Mouse (Mus musculus): ENCODE results near the gene Dnah1. TPM values are rescaled to one million over a fixed set of nuclear protein-coding genes. Genes with fewer than 3 reads are reported as not detected.

Dnah1 gene
- polyA plus RNA-seq, 1 experiment from 2014 or later, result 4.9 TPM

DNA sequence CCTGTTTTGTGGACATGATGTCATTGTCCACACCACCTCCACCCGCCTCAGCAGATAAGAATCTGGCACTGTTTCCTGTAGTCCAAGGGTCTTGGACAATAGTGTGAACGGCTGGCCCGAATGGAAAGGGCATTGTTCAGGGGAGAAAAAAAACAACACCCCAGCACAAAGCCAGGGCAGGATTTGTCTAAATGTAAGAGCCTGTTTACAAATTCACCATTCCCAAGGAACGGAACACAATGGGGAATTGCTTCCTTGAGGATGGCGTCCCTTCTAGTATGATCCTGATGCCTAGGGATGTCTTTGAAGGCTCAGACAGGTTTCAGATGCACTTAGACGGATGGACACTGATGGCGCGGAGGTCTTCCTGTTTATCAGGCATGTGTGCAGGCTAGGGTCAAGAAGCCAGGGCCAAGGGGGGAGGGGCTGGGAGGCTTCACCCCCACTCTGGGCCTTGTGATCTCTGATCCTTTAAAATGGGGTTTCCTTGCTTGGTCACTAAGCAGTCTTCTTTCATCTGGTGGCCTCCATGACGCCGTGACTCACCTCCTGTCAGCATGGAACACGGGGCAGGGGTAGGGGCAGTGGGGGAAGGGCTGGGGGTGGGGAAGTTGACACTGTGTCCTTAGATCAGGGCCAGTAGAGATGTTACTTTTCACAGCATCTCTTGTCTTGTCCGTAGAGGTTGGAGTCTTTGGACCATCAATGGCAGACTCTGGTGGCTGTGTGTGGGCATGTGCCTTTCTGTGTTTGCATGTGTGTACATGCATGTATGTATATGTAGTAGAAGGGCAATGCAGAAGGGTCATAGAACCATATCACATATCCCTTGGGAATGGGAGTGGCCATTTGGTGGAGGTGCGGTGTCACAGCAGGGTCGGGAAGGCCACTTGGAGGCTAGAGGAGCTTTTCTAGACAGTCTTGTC lies 90.4 kb downstream of the Dnah1 start:
- H3K4me1 ChIP-seq (ENCODE audit: control insufficient read depth, insufficient read depth, low read length), result no peaks in the 10 kb centered on the region
- H3K9me3 ChIP-seq (replicated peaks; ENCODE audit: control insufficient read depth, low read length), result no peaks in the 10 kb centered on the region
- 75% methylated on average over 14 of the region's 14 CpGs for WGBS
- H3K4me3 ChIP-seq (replicated peaks; ENCODE audit: low read length), result no peak overlapping the region
- no peaks in the 10 kb centered on the region for H3K36me3 ChIP-seq (ENCODE audit: control insufficient read depth, insufficient read depth, low read length)
- H3K27me3 ChIP-seq (ENCODE audit: control insufficient read depth, insufficient read depth, low read length), result no peaks in the 10 kb centered on the region
- no peak overlapping the region for H3K27ac ChIP-seq (ENCODE audit: low read length)
- H3K9ac ChIP-seq (ENCODE audit: low read length), result no peak overlapping the region
- ATAC-seq (ENCODE audit: insufficient read depth, low FRiP score), result 0 out of 2 replicates have a peak, but pooled peaks have one; percentile 11
- no peak overlapping the region for H3K4me2 ChIP-seq (ENCODE audit: low read depth, low read length)

GRCm38 (mm10) chr14:31232404-31233069 lies 91.2 kb downstream of the Dnah1 start:
- no peaks in the 10 kb centered on the region for H3K9me3 ChIP-seq (replicated peaks; ENCODE audit: control insufficient read depth, low read length)
- no peaks in the 10 kb centered on the region for H3K4me1 ChIP-seq (ENCODE audit: control insufficient read depth, insufficient read depth, low read length)
- H3K9ac ChIP-seq (ENCODE audit: low read length), result 0 out of 2 replicates have a peak overlapping the region, but pooled peaks have one; percentile 11
- no peak overlapping the region for H3K4me3 ChIP-seq (replicated peaks; ENCODE audit: low read length)
- WGBS, result 84% methylated on average over 13 of the region's 13 CpGs
- H3K4me2 ChIP-seq (ENCODE audit: low read depth, low read length), result no peak overlapping the region
- H3K27me3 ChIP-seq (ENCODE audit: control insufficient read depth, insufficient read depth, low read length), result no peaks in the 10 kb centered on the region
- H3K36me3 ChIP-seq (ENCODE audit: control insufficient read depth, insufficient read depth, low read length), result no peaks in the 10 kb centered on the region
- ATAC-seq (ENCODE audit: insufficient read depth, low FRiP score), result no peak
- no peak overlapping the region for H3K27ac ChIP-seq (ENCODE audit: low read length)

GRCm38 (mm10) chr14:31230442-31230841 lies 93.3 kb downstream of the Dnah1 start:
- H3K27ac ChIP-seq (ENCODE audit: low read length), result no peak overlapping the region
- WGBS, result 61% methylated on average over 8 of the region's 8 CpGs

DNA sequence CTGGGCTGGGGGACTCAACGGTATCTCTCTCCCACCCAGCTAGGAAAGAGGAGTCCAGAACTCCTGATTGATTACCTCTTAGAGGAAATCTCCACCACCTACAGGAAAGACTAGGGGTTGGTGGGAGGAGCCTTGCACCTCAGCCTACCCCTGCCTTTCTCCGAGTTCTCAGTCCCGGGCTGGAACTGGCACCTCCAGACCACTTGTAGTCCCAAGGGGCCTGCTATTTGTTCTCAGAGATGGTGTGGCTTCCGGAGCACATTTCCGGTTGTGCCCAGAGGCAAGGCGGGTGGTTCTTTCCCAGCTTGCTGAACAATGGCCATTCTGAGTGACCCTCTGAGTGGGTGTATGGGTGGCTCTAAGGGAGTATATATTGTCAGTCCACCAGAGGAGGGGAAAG lies 95.5 kb downstream of the Dnah1 start:
- no peak for ATAC-seq (ENCODE audit: insufficient read depth, low FRiP score)
- H3K4me2 ChIP-seq (ENCODE audit: low read depth, low read length), result no peak overlapping the region
- no peaks in the 10 kb centered on the region for H3K27me3 ChIP-seq (ENCODE audit: control insufficient read depth, insufficient read depth, low read length)
- no peak overlapping the region for H3K9ac ChIP-seq (ENCODE audit: low read length)
- 46% methylated on average over 6 of the region's 6 CpGs for WGBS
- H3K27ac ChIP-seq (ENCODE audit: low read length), result no peak overlapping the region
- H3K9me3 ChIP-seq (replicated peaks; ENCODE audit: control insufficient read depth, low read length), result no peaks in the 10 kb centered on the region
- no peaks in the 10 kb centered on the region for H3K36me3 ChIP-seq (ENCODE audit: control insufficient read depth, insufficient read depth, low read length)
- no peak overlapping the region for H3K4me3 ChIP-seq (replicated peaks; ENCODE audit: low read length)
- peaks cover 13% of the 10 kb centered on the region for H3K4me1 ChIP-seq (ENCODE audit: control insufficient read depth, insufficient read depth, low read length)

More at GRCm38 (mm10) chr14:31230442-31230841, 93.3 kb downstream of the Dnah1 start:
- Histone ChIP-seq H3K27me3 (ENCODE audit: control insufficient read depth, insufficient read depth, low read length) (no peaks in the 10 kb centered on the region), H3K4me1 (ENCODE audit: control insufficient read depth, insufficient read depth, low read length) (peaks cover 7% of the 10 kb centered on the region), H3K4me3 (replicated peaks; ENCODE audit: low read length) (no peak overlapping the region), H3K4me2 (ENCODE audit: low read depth, low read length) (no peak overlapping the region), H3K36me3 (ENCODE audit: control insufficient read depth, insufficient read depth, low read length) (no peaks in the 10 kb centered on the region), H3K9me3 (replicated peaks; ENCODE audit: control insufficient read depth, low read length) (no peaks in the 10 kb centered on the region), H3K9ac (ENCODE audit: low read length) (no peak overlapping the region)
- ATAC-seq (ENCODE audit: insufficient read depth, low FRiP score), result no peak

DNA sequence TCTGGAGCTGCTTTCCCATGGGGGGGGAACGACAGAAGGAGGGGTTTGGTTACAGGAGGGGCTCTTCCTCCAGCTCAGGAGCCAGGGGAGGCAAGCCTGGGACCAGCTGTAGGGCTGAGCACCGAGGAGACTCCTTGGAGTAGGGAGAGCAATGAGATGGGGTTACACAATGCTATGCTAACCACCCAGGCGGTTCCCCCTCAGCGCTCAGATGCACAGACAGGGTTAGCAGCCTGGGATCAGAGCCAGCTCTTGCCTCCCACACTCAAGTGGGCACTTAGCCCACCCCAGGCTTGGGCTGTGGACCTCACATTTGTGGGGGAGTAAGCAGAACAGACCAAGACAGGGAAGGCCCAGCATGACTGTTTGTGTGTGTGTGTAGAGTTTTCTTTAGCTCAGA lies 96.7 kb downstream of the Dnah1 start:
- peak; percentile 79; the same call in 1 of the 2 replicates for ATAC-seq (ENCODE audit: insufficient read depth, low FRiP score)
- Histone ChIP-seq H3K9ac (ENCODE audit: low read length) (peak overlapping the region; percentile 51; the same call in 1 of the 2 replicates), H3K4me3 (replicated peaks; ENCODE audit: low read length) (no peak overlapping the region), H3K4me1 (ENCODE audit: control insufficient read depth, insufficient read depth, low read length) (peaks cover 13% of the 10 kb centered on the region), H3K36me3 (ENCODE audit: control insufficient read depth, insufficient read depth, low read length) (no peaks in the 10 kb centered on the region), H3K27ac (ENCODE audit: low read length) (peak overlapping the region; percentile 67), H3K4me2 (ENCODE audit: low read depth, low read length) (no peak overlapping the region), H3K27me3 (ENCODE audit: control insufficient read depth, insufficient read depth, low read length) (no peaks in the 10 kb centered on the region), H3K9me3 (replicated peaks; ENCODE audit: control insufficient read depth, low read length) (no peaks in the 10 kb centered on the region)
- WGBS, result 37% methylated on average over 4 of the region's 4 CpGs

- Histone ChIP-seq H3K4me3 (replicated peaks; ENCODE audit: low read length) (no peak within 1 kb of the TSS), H3K4me1 (ENCODE audit: control insufficient read depth, insufficient read depth, low read length) (0 out of 2 replicates have a peak, but pooled peaks cover 2% of the 10 kb centered on the region), H3K27ac (ENCODE audit: low read length) (no peak within 1 kb of the TSS), H3K9me3 (replicated peaks; ENCODE audit: control insufficient read depth, low read length) (no peaks in the 10 kb centered on the region), H3K36me3 (ENCODE audit: control insufficient read depth, insufficient read depth, low read length) (no peaks in the 10 kb centered on the region), H3K9ac (ENCODE audit: low read length) (peak within 1 kb of the TSS; percentile 41), H3K4me2 (ENCODE audit: low read depth, low read length) (peak within 1 kb of the TSS; percentile 14; the same call in 1 of the 2 replicates), H3K27me3 (ENCODE audit: control insufficient read depth, insufficient read depth, low read length) (no peaks in the 10 kb centered on the region)
- WGBS, result 9% methylated on average over 11 of the region's 11 CpGs
- peak; percentile 75; the same call in 1 of the 2 replicates for ATAC-seq (ENCODE audit: insufficient read depth, low FRiP score)
Measured at GRCm38 (mm10) chr14:31217666-31218065, 106.0 kb downstream of the Dnah1 start, which contains the start of gene Sema3g. TSS of gene Sema3g (plus strand) at chr14:31217860.

- ATAC-seq (ENCODE audit: insufficient read depth, low FRiP score), result no peak
- Histone ChIP-seq H3K9ac (ENCODE audit: low read length) (peak within 1 kb of the TSS; percentile 41), H3K4me2 (ENCODE audit: low read depth, low read length) (peak within 1 kb of the TSS; percentile 14; the same call in 1 of the 2 replicates), H3K4me3 (replicated peaks; ENCODE audit: low read length) (no peak within 1 kb of the TSS), H3K4me1 (ENCODE audit: control insufficient read depth, insufficient read depth, low read length) (0 out of 2 replicates have a peak, but pooled peaks cover 2% of the 10 kb centered on the region), H3K27me3 (ENCODE audit: control insufficient read depth, insufficient read depth, low read length) (no peaks in the 10 kb centered on the region), H3K9me3 (replicated peaks; ENCODE audit: control insufficient read depth, low read length) (no peaks in the 10 kb centered on the region), H3K36me3 (ENCODE audit: control insufficient read depth, insufficient read depth, low read length) (no peaks in the 10 kb centered on the region), H3K27ac (ENCODE audit: low read length) (no peak within 1 kb of the TSS)
- WGBS, result 59% methylated on average over 2 of the region's 2 CpGs
Measured at GRCm38 (mm10) chr14:31216846-31217245, 106.8 kb downstream of the Dnah1 start, which contains the start of gene Nisch. TSS of gene Nisch (minus strand) at chr14:31216946.

- no peak overlapping the region for H3K9ac ChIP-seq (ENCODE audit: low read length)
- H3K4me1 ChIP-seq (ENCODE audit: control insufficient read depth, insufficient read depth, low read length), result 0 out of 2 replicates have a peak, but pooled peaks cover 2% of the 10 kb centered on the region
- peak; percentile 38; the same call in 1 of the 2 replicates for ATAC-seq (ENCODE audit: insufficient read depth, low FRiP score)
- WGBS, result 35% methylated on average over 15 of the region's 15 CpGs
- H3K36me3 ChIP-seq (ENCODE audit: control insufficient read depth, insufficient read depth, low read length), result no peaks in the 10 kb centered on the region
- H3K27me3 ChIP-seq (ENCODE audit: control insufficient read depth, insufficient read depth, low read length), result no peaks in the 10 kb centered on the region
- no peak overlapping the region for H3K4me2 ChIP-seq (ENCODE audit: low read depth, low read length)
- H3K4me3 ChIP-seq (replicated peaks; ENCODE audit: low read length), result no peak overlapping the region
- H3K9me3 ChIP-seq (replicated peaks; ENCODE audit: control insufficient read depth, low read length), result no peaks in the 10 kb centered on the region
- H3K27ac ChIP-seq (ENCODE audit: low read length), result no peak overlapping the region
Measured at GRCm38 (mm10) chr14:31215157-31216002, 108.3 kb downstream of the Dnah1 start.

Measured in stomach, embryonic 16.5 days (tissue).